ENCODE assay signal across 17 mouse cellular contexts in the genomic region with DNA sequence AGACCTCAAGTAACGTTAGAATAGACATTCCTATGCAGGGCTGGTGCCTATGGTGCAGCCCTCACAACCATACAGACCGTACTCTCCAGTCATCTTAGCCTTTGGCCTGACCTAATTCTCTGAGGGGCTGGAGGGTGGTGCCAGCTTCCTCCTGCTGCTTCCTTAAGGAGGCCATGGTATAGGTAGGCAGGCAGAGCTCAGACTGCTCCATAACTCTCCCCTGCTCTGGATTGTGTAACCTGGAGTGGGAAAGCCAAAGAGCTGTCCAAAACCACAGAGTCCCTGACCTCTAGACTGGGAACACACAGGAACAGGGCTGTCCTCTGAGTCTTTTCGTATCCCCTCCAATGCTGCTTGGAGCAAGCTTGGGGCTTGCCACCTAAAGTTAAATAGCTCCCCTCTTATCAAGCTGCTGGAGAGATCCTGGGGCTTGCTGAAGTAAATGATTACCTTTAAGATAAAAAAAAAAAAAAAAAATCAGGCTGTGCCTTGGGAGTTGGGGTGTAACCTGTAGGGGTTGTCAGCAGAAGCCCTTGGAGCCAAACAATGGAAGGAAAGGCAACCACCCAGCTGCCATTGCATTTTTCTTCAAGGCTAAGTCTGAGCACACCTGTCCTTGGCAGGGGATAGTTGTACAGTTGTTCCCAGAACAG. TPM values are rescaled to one million over a fixed set of nuclear protein-coding genes. Genes with fewer than 3 reads are reported as not detected.
DNase-seq lines count a peak whose midpoint lies in the region; ATAC-seq and TF ChIP-seq lines count a peak whose summit lies in the region.
"Had no signal": no experiment of that assay in that cellular context is flagged by ENCODE, and none has a peak within 500 bp of the region (broad histone marks: within the 10 kb centered on the region; RNA-seq: fewer than 3 reads in every experiment).

No protein-coding gene starts in this region.

- H3K4me2 ChIP-seq in liver, postnatal 0 days (ENCODE audit: low read depth, low read length) = no peak overlapping the region
- H3K4me2 ChIP-seq in stomach, embryonic 14.5 days (replicated peaks; ENCODE audit: low read depth, low read length) = no peak overlapping the region
- no peak overlapping the region for H3K4me2 ChIP-seq in forebrain, embryonic 13.5 days
- no peak overlapping the region for H3K4me2 ChIP-seq in hindbrain, embryonic 11.5 days (replicated peaks; ENCODE audit: low read depth, low read length)
- H3K4me2 ChIP-seq: liver, embryonic 15.5 days had no signal

- ATAC-seq in liver, postnatal 0 days = peak; percentile 33; the same call in 1 of the 2 replicates
- ATAC-seq in stomach, embryonic 14.5 days (ENCODE audit: insufficient number of reproducible peaks, insufficient read depth, low FRiP score, low read depth) = 0 out of 2 replicates have a peak, but pooled peaks have one; percentile 33
- no peak for ATAC-seq in forebrain, embryonic 13.5 days
- ATAC-seq in hindbrain, embryonic 11.5 days (ENCODE audit: low FRiP score) = no peak
- ATAC-seq: forebrain, embryonic 16.5 days had no signal

- TF ChIP-seq POLR2A in kidney, adult 2 months (IDR thresholded peaks at IDR 0.05; ENCODE audit: low read depth, low read length) = no peak

- peak overlapping the region; percentile 55; the same call in 1 of the 2 replicates for H3K27ac ChIP-seq in kidney, adult 2 months (ENCODE audit: insufficient read depth, low read depth, low read length)
- H3K27ac ChIP-seq in liver, postnatal 0 days (ENCODE audit: low read depth) = no peak overlapping the region
- no peak overlapping the region for H3K27ac ChIP-seq in stomach, embryonic 14.5 days (ENCODE audit: low read length)
- no peak overlapping the region for H3K27ac ChIP-seq in forebrain, embryonic 13.5 days
- no peak overlapping the region for H3K27ac ChIP-seq in hindbrain, embryonic 11.5 days (ENCODE audit: low read depth, low read length)
- H3K27ac ChIP-seq: heart, embryonic 10.5 days; hindbrain, embryonic 10.5 days; liver, embryonic 15.5 days; midbrain, embryonic 10.5 days had no signal

- no peaks in the 10 kb centered on the region for H3K9me3 ChIP-seq in liver, postnatal 0 days (ENCODE audit: low read length)
- H3K9me3 ChIP-seq in stomach, embryonic 14.5 days (ENCODE audit: control insufficient read depth, low read depth, low read length) = no peaks in the 10 kb centered on the region
- no peaks in the 10 kb centered on the region for H3K9me3 ChIP-seq in forebrain, embryonic 13.5 days (replicated peaks)
- no peaks in the 10 kb centered on the region for H3K9me3 ChIP-seq in hindbrain, embryonic 11.5 days (ENCODE audit: control insufficient read depth, low read length)
- H3K9me3 ChIP-seq: heart, embryonic 10.5 days; hindbrain, embryonic 10.5 days; liver, embryonic 15.5 days; midbrain, embryonic 10.5 days had no signal

- no peak overlapping the region for H3K4me3 ChIP-seq in kidney, adult 2 months (ENCODE audit: insufficient read depth, low read depth, low read length)
- H3K4me3 ChIP-seq in liver, postnatal 0 days (ENCODE audit: low read depth, low read length) = no peak overlapping the region
- H3K4me3 ChIP-seq in stomach, embryonic 14.5 days (ENCODE audit: low read depth, low read length) = no peak overlapping the region
- no peak overlapping the region for H3K4me3 ChIP-seq in forebrain, embryonic 13.5 days
- H3K4me3 ChIP-seq in hindbrain, embryonic 11.5 days (ENCODE audit: low read depth, low read length) = no peak overlapping the region
- H3K4me3 ChIP-seq: heart, embryonic 10.5 days; hindbrain, embryonic 10.5 days; liver, embryonic 15.5 days; midbrain, embryonic 10.5 days had no signal

- H3K27me3 ChIP-seq in kidney, adult 2 months (replicated peaks; ENCODE audit: control insufficient read depth, insufficient read depth, low read length) = no peaks in the 10 kb centered on the region
- H3K27me3 ChIP-seq in liver, postnatal 0 days (ENCODE audit: insufficient read depth, low read length) = peaks cover 24% of the 10 kb centered on the region
- peaks cover 22% of the 10 kb centered on the region for H3K27me3 ChIP-seq in stomach, embryonic 14.5 days (ENCODE audit: control insufficient read depth, insufficient read depth, low read length)
- peaks cover 23% of the 10 kb centered on the region for H3K27me3 ChIP-seq in forebrain, embryonic 13.5 days
- H3K27me3 ChIP-seq in hindbrain, embryonic 11.5 days (ENCODE audit: control insufficient read depth, insufficient read depth, low read length) = peaks cover 21% of the 10 kb centered on the region

- no peak for TF ChIP-seq EP300 in liver, postnatal 0 days (IDR thresholded peaks at IDR 0.05; ENCODE audit: low read depth)

- DNase-seq in kidney, adult 2 months = peak; percentile 34
- no peak for DNase-seq in kidney, postnatal 14 days
- DNase-seq in adrenal gland, postnatal 14 days = peak; percentile 44
- DNase-seq in liver, postnatal 0 days = no peak
- no peak for DNase-seq in urinary bladder, postnatal 25 days (ENCODE audit: low spot score)
- no peak for DNase-seq in hindbrain, embryonic 11.5 days (ENCODE audit: low spot score)
- DNase-seq: cerebellum, adult 2 months; thymus, postnatal 25 days had no signal

- no peaks in the 10 kb centered on the region for H3K36me3 ChIP-seq in kidney, adult 2 months (ENCODE audit: control insufficient read depth, insufficient read depth, low read length)
- H3K36me3 ChIP-seq in liver, postnatal 0 days (replicated peaks; ENCODE audit: insufficient read depth, low read length) = no peaks in the 10 kb centered on the region
- H3K36me3 ChIP-seq in stomach, embryonic 14.5 days (ENCODE audit: control insufficient read depth, insufficient read depth, low read length) = no peaks in the 10 kb centered on the region
- H3K36me3 ChIP-seq in forebrain, embryonic 13.5 days (ENCODE audit: poor library complexity, severe bottlenecking) = no peaks in the 10 kb centered on the region
- H3K36me3 ChIP-seq in hindbrain, embryonic 11.5 days (ENCODE audit: control insufficient read depth, insufficient read depth, low read length) = no peaks in the 10 kb centered on the region
- H3K36me3 ChIP-seq: heart, embryonic 10.5 days; liver, embryonic 15.5 days had no signal

- peaks cover 30% of the 10 kb centered on the region for H3K4me1 ChIP-seq in kidney, adult 2 months (ENCODE audit: control insufficient read depth, insufficient read depth, low read length)
- peaks cover 18% of the 10 kb centered on the region for H3K4me1 ChIP-seq in liver, postnatal 0 days (ENCODE audit: insufficient read depth)
- peaks cover 10% of the 10 kb centered on the region; the same call in 1 of the 2 replicates for H3K4me1 ChIP-seq in stomach, embryonic 14.5 days (ENCODE audit: control insufficient read depth, insufficient read depth, low read length)
- H3K4me1 ChIP-seq in forebrain, embryonic 13.5 days = peaks cover 20% of the 10 kb centered on the region
- H3K4me1 ChIP-seq in hindbrain, embryonic 11.5 days (replicated peaks; ENCODE audit: control insufficient read depth, insufficient read depth, low read length) = peaks cover 7% of the 10 kb centered on the region

- H3K9ac ChIP-seq in liver, postnatal 0 days (replicated peaks) = no peak overlapping the region
- H3K9ac ChIP-seq in stomach, embryonic 14.5 days (replicated peaks; ENCODE audit: low read depth, low read length) = no peak overlapping the region
- H3K9ac ChIP-seq in forebrain, embryonic 13.5 days = no peak overlapping the region
- no peak overlapping the region for H3K9ac ChIP-seq in hindbrain, embryonic 11.5 days (ENCODE audit: low read depth, low read length)
- H3K9ac ChIP-seq: liver, embryonic 15.5 days had no signal

- TF ChIP-seq CTCF in kidney, adult 2 months (conservative IDR thresholded peaks at IDR 0.05; ENCODE audit: insufficient read depth, insufficient read length, low read depth, low read length) = no peak
- no peak for TF ChIP-seq CTCF in liver, postnatal 0 days (IDR thresholded peaks at IDR 0.05; ENCODE audit: low read depth)

- WGBS in kidney, adult 2 months = 48% methylated on average over 3 of the region's 3 CpGs
- WGBS in liver, postnatal 0 days (ENCODE audit: insufficient replicate concordance) = 57% methylated on average over 3 of the region's 3 CpGs
- WGBS in stomach, embryonic 14.5 days = 72% methylated on average over 3 of the region's 3 CpGs
- 70% methylated on average over 3 of the region's 3 CpGs for WGBS in forebrain, embryonic 13.5 days
- 77% methylated on average over 3 of the region's 3 CpGs for WGBS in hindbrain, embryonic 11.5 days

RNA-seq across cellular contexts. Expression of gene AI464131, which starts 9.3 kb away (rescaled TPM):
- 23.1 and 26.8 TPM in 2 replicates for polyA plus RNA-seq in kidney, adult 2 months (2012; rRNA removed)
- 8.9 and 10.7 TPM in 2 replicates for total RNA-seq in adrenal gland, postnatal 14 days (2021)
- 1.8 and 2.0 TPM in 2 replicates for polyA plus RNA-seq in liver, postnatal 0 days (2015; fragmentation: Nextera tagmentation; extraction: Ambion mirVana)
- 4.6 and 4.8 TPM in 2 replicates for polyA plus RNA-seq in stomach, embryonic 14.5 days (2014; fragmentation: Nextera tagmentation; extraction: Ambion mirVana)
- polyA plus RNA-seq in forebrain, embryonic 13.5 days (2015; fragmentation: Nextera tagmentation; extraction: Ambion mirVana) = 3.0 and 3.1 TPM in 2 replicates
- 8.3 and 10.9 TPM in 2 replicates for polyA plus RNA-seq in hindbrain, embryonic 11.5 days (2014; fragmentation: Nextera tagmentation; extraction: Ambion mirVana)
- total RNA-seq: neutrophil, adult 5-6 weeks had no signal

RNA-seq across cellular contexts. Expression of gene 1110017D15Rik, which starts 23.5 kb away (rescaled TPM):
- 0.11 and 0.42 TPM in 2 replicates for polyA plus RNA-seq in kidney, adult 2 months (2012; rRNA removed)
- total RNA-seq in adrenal gland, postnatal 14 days (2021) = 0.41 and 0.94 TPM in 2 replicates
- not detected in 2 replicates for polyA plus RNA-seq in liver, postnatal 0 days (2015; fragmentation: Nextera tagmentation; extraction: Ambion mirVana)
- 0.98 and 1.8 TPM in 2 replicates for polyA plus RNA-seq in stomach, embryonic 14.5 days (2014; fragmentation: Nextera tagmentation; extraction: Ambion mirVana)
- 9.1 and 14.3 TPM in 2 replicates for polyA plus RNA-seq in forebrain, embryonic 13.5 days (2015; fragmentation: Nextera tagmentation; extraction: Ambion mirVana)
- 12.7 and 14.3 TPM in 2 replicates for polyA plus RNA-seq in hindbrain, embryonic 11.5 days (2014; fragmentation: Nextera tagmentation; extraction: Ambion mirVana)
- total RNA-seq: gastrocnemius, adult 8-10 months; neutrophil, adult 5-6 weeks had no signal
- polyA plus RNA-seq: liver, embryonic 15.5 days had no signal

RNA-seq across cellular contexts. Expression of gene Nudt2, which starts 28.6 kb away (rescaled TPM):
- polyA plus RNA-seq in kidney, adult 2 months (2012; rRNA removed) = 28.1 and 34.9 TPM in 2 replicates
- total RNA-seq in adrenal gland, postnatal 14 days (2021) = 27.6 and 27.9 TPM in 2 replicates
- polyA plus RNA-seq in liver, postnatal 0 days (2015; fragmentation: Nextera tagmentation; extraction: Ambion mirVana) = 13.6 and 14.4 TPM in 2 replicates
- 47.7 and 50.6 TPM in 2 replicates for polyA plus RNA-seq in stomach, embryonic 14.5 days (2014; fragmentation: Nextera tagmentation; extraction: Ambion mirVana)
- 62.2 and 72.8 TPM in 2 replicates for polyA plus RNA-seq in forebrain, embryonic 13.5 days (2015; fragmentation: Nextera tagmentation; extraction: Ambion mirVana)
- 67.7 and 70.3 TPM in 2 replicates for polyA plus RNA-seq in hindbrain, embryonic 11.5 days (2014; fragmentation: Nextera tagmentation; extraction: Ambion mirVana)

RNA-seq across cellular contexts. Expression of gene Kif24, which starts 28.9 kb away (rescaled TPM):
- 0.44 and 0.67 TPM in 2 replicates for polyA plus RNA-seq in kidney, adult 2 months (2012; rRNA removed)
- 2.0 and 2.4 TPM in 2 replicates for total RNA-seq in adrenal gland, postnatal 14 days (2021)
- 2.4 and 2.5 TPM in 2 replicates for polyA plus RNA-seq in liver, postnatal 0 days (2015; fragmentation: Nextera tagmentation; extraction: Ambion mirVana)
- polyA plus RNA-seq in stomach, embryonic 14.5 days (2014; fragmentation: Nextera tagmentation; extraction: Ambion mirVana) = 7.4 and 8.0 TPM in 2 replicates
- 8.9 and 9.7 TPM in 2 replicates for polyA plus RNA-seq in forebrain, embryonic 13.5 days (2015; fragmentation: Nextera tagmentation; extraction: Ambion mirVana)
- polyA plus RNA-seq in hindbrain, embryonic 11.5 days (2014; fragmentation: Nextera tagmentation; extraction: Ambion mirVana) = 10.4 and 11.9 TPM in 2 replicates

Comparison
In these comparisons a context has a peak if more than half of its experiments do, and no peak if none do; other contexts are left out.
1. DNase-seq: peak in kidney, adult 2 months (single experiment) and adrenal gland, postnatal 14 days (single experiment); none in kidney, postnatal 14 days (single experiment), liver, postnatal 0 days (single experiment), urinary bladder, postnatal 25 days (single experiment) and hindbrain, embryonic 11.5 days (single experiment).
2. ATAC-seq: peak in liver, postnatal 0 days (single experiment) and stomach, embryonic 14.5 days (single experiment); none in forebrain, embryonic 13.5 days (single experiment) and hindbrain, embryonic 11.5 days (single experiment).